Mouse (Mus musculus) embryonic facial prominence, embryonic 14.5 days (tissue): ENCODE results near the gene Rnf31. TPM values are rescaled to one million over a fixed set of nuclear protein-coding genes. Genes with fewer than 3 reads are reported as not detected.

ENCODE experiments used
- ATAC-seq: fragments of 200-750 bp; cut with Nextera tagmentation; 2 replicates; pipeline ENCODE4 v1.8.0; 2017; ENCODE audit warnings: low read depth, moderate number of reproducible peaks, moderate TSS enrichment
- DNase-seq: peaks from one replicate; pipeline ENCODE4 v3.0.0-alpha.2; 2015; ENCODE audit warnings: low spot score
- H3K27ac ChIP-seq: fragments of 300-500 bp; sonication (generic); replicated peaks from 2 replicates; pipeline ENCODE4 v1.5.1; 2014; ENCODE audit warnings: low read depth, mild to moderate bottlenecking, low read length, moderate library complexity
- H3K27me3 ChIP-seq: fragments of 300-500 bp; sonication (generic); replicated peaks from 2 replicates; pipeline ENCODE4 v1.6.1; 2014; ENCODE audit warnings: low read length; ENCODE audit not compliant: control insufficient read depth, insufficient read depth
- H3K36me3 ChIP-seq: fragments of 300-500 bp; sonication (generic); 2 replicates; pipeline ENCODE4 v1.6.1; 2014; ENCODE audit warnings: low read length, mixed read lengths; ENCODE audit not compliant: control insufficient read depth, insufficient read depth
- H3K4me1 ChIP-seq: fragments of 300-500 bp; sonication (generic); 2 replicates; pipeline ENCODE4 v1.6.1; 2014; ENCODE audit warnings: antibody characterized with exemption, low read length; ENCODE audit not compliant: control insufficient read depth, insufficient read depth
- H3K4me2 ChIP-seq: fragments of 300-500 bp; sonication (generic); 2 replicates; pipeline ENCODE4 v1.6.1; 2014; ENCODE audit warnings: low read depth, mild to moderate bottlenecking, low read length, moderate library complexity, mixed read lengths
- H3K4me3 ChIP-seq: fragments of 300-500 bp; sonication (generic); 2 replicates; pipeline ENCODE4 v1.5.1; 2014; ENCODE audit warnings: low read depth, mild to moderate bottlenecking, low read length
- H3K9ac ChIP-seq: fragments of 300-500 bp; sonication (generic); 2 replicates; pipeline ENCODE4 v1.6.1; 2014; ENCODE audit warnings: low read depth, mild to moderate bottlenecking, low read length, moderate library complexity, mixed read lengths
- H3K9me3 ChIP-seq: fragments of 300-500 bp; sonication (generic); 2 replicates; pipeline ENCODE4 v1.6.1; 2016; ENCODE audit warnings: low read length; ENCODE audit not compliant: control insufficient read depth
- WGBS: fragments of 180-500 bp; shearing (Covaris S2); extraction: QIAGEN DNeasy Blood & Tissue Kit; methylation state at CpG from one replicate; pipeline ENCODE4 v1.1.7; 2014; 5-methylcytosine and 5-hydroxymethylcytosine counted together
- polyA plus RNA-seq: library from polyadenylated mRNA; unstranded; fragments of >200 nt; fragmentation: Nextera tagmentation; extraction: Ambion mirVana; gene quantifications from 2 replicates; pipeline ENCODE4 v1.2.1, GENCODE M21; 2014

Gene Rnf31
- polyA plus RNA-seq, 1 experiment from 2014 or later: 11.7 TPM

DNA sequence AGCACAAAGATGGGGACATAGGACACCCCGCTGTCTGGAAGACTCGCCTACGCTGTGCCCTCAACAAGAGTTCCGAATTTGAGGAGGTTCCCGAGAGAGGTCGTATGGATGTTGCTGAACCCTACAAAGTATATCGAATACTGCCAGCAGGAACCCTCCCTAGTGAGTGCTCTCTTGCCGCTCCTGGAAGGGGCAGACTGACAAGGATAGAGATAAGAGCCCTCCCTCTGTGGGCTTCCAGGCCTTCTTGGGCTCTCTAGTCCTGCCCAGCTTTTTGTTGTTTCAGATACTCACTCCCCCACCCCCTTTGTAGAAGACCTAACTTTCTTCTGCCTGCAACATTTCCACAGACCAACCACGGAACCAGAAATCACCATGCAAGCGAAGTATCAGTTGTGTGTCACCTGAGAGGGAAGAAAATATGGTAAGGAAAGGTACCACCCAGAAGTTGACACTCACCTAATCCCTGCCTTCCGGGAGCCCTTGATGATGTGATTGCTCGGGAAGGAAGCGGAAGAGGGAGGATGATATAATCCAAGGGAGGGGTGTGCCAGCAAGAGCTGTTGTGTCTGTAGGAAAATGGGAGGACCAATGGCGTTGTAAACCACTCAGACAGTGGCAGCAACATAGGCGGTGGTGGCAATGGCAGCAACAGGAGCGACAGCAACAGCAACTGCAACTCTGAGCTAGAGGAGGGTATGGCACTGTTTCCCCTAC lies 14.4 kb downstream of the Rnf31 start:
- no peak for ATAC-seq
- 87% methylated on average over 16 of the region's 16 CpGs for whole genome bisulfite sequencing
- Histone ChIP-seq H3K27ac (no peak overlapping the region), H3K4me1 (peaks cover 4% of the 10 kb centered on the region; the same call in 1 of the 2 replicates), H3K4me2 (no peak overlapping the region), H3K36me3 (peaks cover 73% of the 10 kb centered on the region), H3K9me3 (no peaks in the 10 kb centered on the region), H3K27me3 (no peaks in the 10 kb centered on the region), H3K9ac (no peak overlapping the region), H3K4me3 (no peak overlapping the region)
- no peak for DNase-seq

DNA sequence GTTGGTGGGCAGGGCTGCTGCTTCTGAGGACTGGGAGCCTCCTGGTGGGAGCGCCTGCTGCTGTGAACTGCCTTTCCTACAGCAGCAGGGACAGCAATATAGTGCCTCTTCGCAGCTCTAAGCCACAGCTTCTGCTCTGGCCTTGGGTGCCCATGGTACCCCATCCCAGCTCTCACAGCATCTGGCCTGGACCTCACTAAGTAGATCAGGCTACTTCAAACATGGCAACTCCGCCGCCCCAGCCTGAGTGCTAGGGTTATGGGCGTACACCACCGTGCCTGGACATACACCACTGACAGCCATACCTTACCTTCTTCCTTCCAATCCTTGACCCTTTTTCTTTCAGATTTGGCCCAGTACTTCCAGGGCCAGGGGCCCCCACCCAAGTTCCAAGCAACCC lies 16.8 kb downstream of the Rnf31 start:
- no peak for DNase-seq
- Histone ChIP-seq H3K27ac (no peak overlapping the region), H3K9me3 (no peaks in the 10 kb centered on the region), H3K27me3 (no peaks in the 10 kb centered on the region), H3K4me3 (no peak overlapping the region), H3K9ac (no peak overlapping the region), H3K4me2 (no peak overlapping the region), H3K36me3 (peaks cover 49% of the 10 kb centered on the region), H3K4me1 (peaks cover 4% of the 10 kb centered on the region; the same call in 1 of the 2 replicates)
- WGBS: 94% methylated on average over 6 of the region's 6 CpGs
- ATAC-seq: no peak

DNA sequence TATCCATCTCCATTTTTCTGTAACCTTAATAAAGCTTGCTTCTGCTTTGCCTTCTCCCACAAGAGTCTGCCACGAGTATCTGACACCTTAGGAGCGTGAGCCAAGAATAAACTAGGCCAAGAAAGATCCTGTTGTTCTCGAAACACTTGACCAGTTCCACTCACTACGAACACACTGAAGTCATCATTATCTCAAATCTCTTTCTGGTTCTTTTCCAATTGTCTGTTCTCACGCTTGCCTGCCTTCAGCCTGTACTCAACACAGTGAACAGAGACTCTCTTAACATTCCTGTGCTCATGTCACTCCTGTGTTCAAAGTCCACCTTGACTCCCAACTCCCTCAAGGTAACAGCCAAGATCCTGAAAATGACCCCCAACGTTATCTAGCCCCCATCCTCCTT lies 21.8 kb downstream of the Rnf31 start:
- H3K36me3 ChIP-seq: peaks cover 18% of the 10 kb centered on the region

DNA sequence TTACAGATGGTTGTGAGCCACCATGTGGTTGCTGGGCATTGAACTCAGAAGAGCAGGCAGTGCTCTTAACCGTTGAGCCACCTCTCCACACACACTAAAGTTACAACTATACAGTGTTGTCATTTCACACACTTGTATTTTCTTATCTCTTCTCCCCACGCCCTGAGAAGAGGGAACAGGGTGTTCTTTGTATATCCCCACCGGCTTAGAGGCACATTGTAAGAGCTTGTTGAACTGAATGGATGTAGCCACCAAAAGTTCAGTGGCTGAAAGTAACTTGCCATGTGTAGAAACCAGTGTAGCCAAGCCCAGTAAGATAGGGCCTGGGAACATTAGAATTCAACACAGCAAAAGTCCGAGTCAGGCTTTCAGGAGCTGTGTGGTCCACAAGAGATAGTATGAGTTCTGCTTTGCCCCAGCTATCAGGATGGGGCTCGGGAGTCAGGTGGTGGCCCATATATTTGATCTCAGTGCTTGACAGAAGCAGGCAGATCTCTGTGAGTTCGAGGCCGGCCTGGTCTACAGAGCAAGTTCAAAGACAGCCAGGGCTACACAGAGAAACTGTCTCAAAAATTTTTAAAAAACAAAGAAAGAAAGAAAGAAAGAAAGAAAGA lies 23.2 kb downstream of the Rnf31 start:
- Histone ChIP-seq H3K4me2 (no peak overlapping the region), H3K36me3 (0 out of 2 replicates have a peak, but pooled peaks cover 5% of the 10 kb centered on the region), H3K4me1 (peaks cover 4% of the 10 kb centered on the region; the same call in 1 of the 2 replicates), H3K27ac (no peak overlapping the region), H3K9ac (no peak overlapping the region), H3K9me3 (no peaks in the 10 kb centered on the region), H3K4me3 (no peak overlapping the region), H3K27me3 (no peaks in the 10 kb centered on the region)
- 73% methylated on average over 7 of the region's 7 CpGs for WGBS
- DNase-seq: no peak
- no peak for ATAC-seq

More for the DNA sequence above, 21.8 kb downstream of the Rnf31 start:
- no peak overlapping the region for H3K9ac ChIP-seq
- peak; percentile 8 for DNase-seq
- H3K27ac ChIP-seq: no peak overlapping the region
- no peak overlapping the region for H3K4me3 ChIP-seq
- no peaks in the 10 kb centered on the region for H3K9me3 ChIP-seq
- no peaks in the 10 kb centered on the region for H3K27me3 ChIP-seq
- no peak overlapping the region for H3K4me2 ChIP-seq
- 63% methylated on average over 6 of the region's 6 CpGs for WGBS
- no peaks in the 10 kb centered on the region for H3K4me1 ChIP-seq
- ATAC-seq: no peak

DNA sequence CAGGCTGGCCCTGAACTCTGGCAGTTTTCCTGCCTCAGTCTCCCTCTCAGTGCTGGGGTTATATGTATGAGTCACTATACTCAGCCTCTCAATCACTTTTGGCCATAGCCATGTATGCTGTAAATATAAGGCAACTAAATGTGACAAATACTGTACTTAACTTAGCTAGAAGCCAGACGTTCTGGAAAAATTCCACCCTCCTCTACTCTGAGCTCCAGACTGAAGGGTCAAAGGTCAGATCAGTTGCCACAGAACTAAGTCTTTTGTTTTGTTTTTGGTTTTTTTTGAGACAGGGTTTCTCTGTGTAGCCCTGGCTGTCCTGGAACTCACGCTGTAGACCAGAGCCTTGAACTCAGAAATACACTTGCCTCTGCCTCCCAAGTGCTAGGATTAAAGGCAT lies 24.4 kb downstream of the Rnf31 start:
- 39% methylated on average over 2 of the region's 2 CpGs for WGBS
- Histone ChIP-seq H3K4me1 (peaks cover 4% of the 10 kb centered on the region; the same call in 1 of the 2 replicates), H3K9me3 (no peaks in the 10 kb centered on the region), H3K27ac (no peak overlapping the region), H3K36me3 (no peaks in the 10 kb centered on the region), H3K27me3 (no peaks in the 10 kb centered on the region), H3K4me3 (no peak overlapping the region), H3K4me2 (no peak overlapping the region), H3K9ac (no peak overlapping the region)
- ATAC-seq: no peak
- no peak for DNase-seq

DNA sequence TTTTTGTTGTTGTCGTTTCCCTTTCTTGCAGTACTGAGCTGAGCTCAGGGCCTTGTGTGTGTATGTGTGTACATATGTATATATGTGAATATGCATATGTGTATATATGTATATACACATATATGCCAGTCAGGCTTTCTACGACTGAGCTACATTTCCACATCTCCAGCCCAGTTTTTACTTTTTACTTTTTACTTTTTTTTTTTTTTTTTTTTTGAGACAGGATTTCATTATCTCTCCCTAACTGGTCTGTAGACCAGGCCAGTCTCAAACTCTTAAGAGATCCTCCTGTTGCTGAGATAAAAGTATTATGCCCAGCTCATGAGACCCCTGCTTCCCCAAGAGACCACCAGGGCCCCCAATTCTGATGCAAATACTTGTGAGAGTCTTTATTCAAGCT lies 25.3 kb downstream of the Rnf31 start:
- DNase-seq (no peak), ATAC-seq (no peak)
- Histone ChIP-seq H3K27ac (no peak overlapping the region), H3K27me3 (no peaks in the 10 kb centered on the region), H3K4me1 (peaks cover 4% of the 10 kb centered on the region; the same call in 1 of the 2 replicates), H3K4me3 (no peak overlapping the region), H3K4me2 (no peak overlapping the region), H3K36me3 (no peaks in the 10 kb centered on the region), H3K9me3 (no peaks in the 10 kb centered on the region), H3K9ac (no peak overlapping the region)
- WGBS: 92% methylated on average over 2 of the region's 2 CpGs

DNA sequence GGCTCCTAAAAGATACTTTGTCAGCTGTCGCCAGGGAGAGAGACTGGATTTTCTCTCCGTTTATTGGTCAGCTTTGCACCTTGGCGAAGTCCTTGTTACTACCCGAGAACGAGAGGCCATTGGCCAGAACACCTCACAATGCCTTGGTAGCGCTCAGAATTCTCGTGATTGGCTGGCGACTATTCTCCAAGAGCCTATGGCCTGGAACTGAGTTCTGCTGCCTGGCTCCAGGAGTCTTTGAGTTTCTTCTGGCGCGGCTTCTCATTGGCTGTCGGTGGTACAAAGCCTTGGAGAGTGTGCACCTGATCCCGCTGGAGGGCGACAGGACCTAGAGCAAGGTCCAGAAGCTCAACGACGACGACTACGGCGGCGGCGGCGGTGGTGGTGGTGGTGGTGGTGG lies 26.3 kb downstream of the Rnf31 start, which contains the start of gene Rec8:
TSS of gene Rec8 (plus strand) at position 216 of the 400 bp plus-strand sequence.
- Histone ChIP-seq H3K9ac (peak within 1 kb of the TSS; percentile 34), H3K4me1 (peaks cover 4% of the 10 kb centered on the region; the same call in 1 of the 2 replicates), H3K4me3 (no peak within 1 kb of the TSS; the same call in 1 of the 2 replicates), H3K27ac (no peak within 1 kb of the TSS), H3K9me3 (no peaks in the 10 kb centered on the region), H3K27me3 (no peaks in the 10 kb centered on the region), H3K4me2 (peak within 1 kb of the TSS; percentile 32), H3K36me3 (no peaks in the 10 kb centered on the region)
- WGBS: 29% methylated on average over 18 of the region's 21 CpGs
- DNase-seq: peak; percentile 69
- ATAC-seq: peak; percentile 84

DNA sequence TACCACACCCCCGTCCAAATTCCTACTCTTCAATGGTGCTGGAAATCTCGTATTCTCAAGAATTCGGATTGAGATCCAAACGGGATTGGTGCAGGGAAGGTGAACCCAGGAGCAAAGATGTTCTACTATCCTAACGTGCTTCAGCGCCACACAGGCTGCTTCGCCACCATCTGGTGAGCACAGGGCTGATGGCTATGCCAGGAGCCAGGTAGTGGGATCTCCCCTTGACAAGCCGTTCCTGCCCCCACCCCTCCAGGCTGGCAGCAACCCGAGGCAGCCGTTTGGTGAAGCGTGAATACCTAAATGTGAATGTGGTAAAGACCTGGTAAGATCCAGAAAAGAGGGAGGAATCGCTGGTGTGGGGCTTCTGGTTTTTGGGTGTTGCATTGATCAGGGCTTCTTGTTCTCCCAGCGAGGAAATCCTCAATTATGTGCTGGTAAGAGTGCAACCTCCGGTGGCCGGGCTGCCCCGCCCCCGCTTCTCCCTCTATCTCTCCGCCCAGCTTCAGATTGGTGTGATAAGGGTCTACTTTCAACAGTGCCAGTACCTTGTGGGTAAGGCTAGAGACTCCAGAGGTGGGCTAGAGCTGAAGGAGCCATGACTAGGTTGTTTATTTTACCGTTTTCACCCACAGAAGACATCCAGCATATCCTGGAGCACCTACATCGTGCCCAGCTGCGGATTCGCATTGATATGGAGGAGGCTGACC lies 27.1 kb downstream of the Rnf31 start:
- H3K9me3 ChIP-seq: no peaks in the 10 kb centered on the region
- H3K27me3 ChIP-seq: no peaks in the 10 kb centered on the region
- H3K4me3 ChIP-seq: no peak overlapping the region; the same call in 1 of the 2 replicates
- peaks cover 3% of the 10 kb centered on the region; the same call in 1 of the 2 replicates for H3K36me3 ChIP-seq
- peaks cover 4% of the 10 kb centered on the region; the same call in 1 of the 2 replicates for H3K4me1 ChIP-seq
- ATAC-seq: no peak
- H3K4me2 ChIP-seq: peak overlapping the region; percentile 32
- peak overlapping the region; percentile 34 for H3K9ac ChIP-seq
- no peak for DNase-seq
- H3K27ac ChIP-seq: no peak overlapping the region
- WGBS: 38% methylated on average over 22 of the region's 22 CpGs
